Mouse (Mus musculus) kidney, embryonic 14.5 days (tissue): ENCODE data around the gene Sun5. TPM values are rescaled to one million over a fixed set of nuclear protein-coding genes. Genes with fewer than 3 reads are reported as not detected.

Source experiments
- ATAC-seq: fragments of 200-750 bp; cut with Nextera tagmentation; 2 replicates; pipeline ENCODE4 v1.8.0; 2017; ENCODE audit warnings: moderate number of reproducible peaks, mild to moderate bottlenecking, moderate TSS enrichment, moderate library complexity; ENCODE audit not compliant: low FRiP score, low TSS enrichment
- H3K27ac ChIP-seq: fragments of 300-500 bp; sonication (generic); 2 replicates; pipeline ENCODE4 v1.5.1; 2014; ENCODE audit warnings: low read depth, mild to moderate bottlenecking, low read length, moderate library complexity, mixed read lengths
- H3K27me3 ChIP-seq: fragments of 300-500 bp; sonication (generic); 2 replicates; pipeline ENCODE4 v1.6.1; 2014; ENCODE audit warnings: mild to moderate bottlenecking, low read length; ENCODE audit not compliant: control insufficient read depth, insufficient read depth
- H3K36me3 ChIP-seq: fragments of 300-500 bp; sonication (generic); 2 replicates; pipeline ENCODE4 v1.6.1; 2014; ENCODE audit warnings: low read length, mixed read lengths; ENCODE audit not compliant: control insufficient read depth, insufficient read depth
- H3K4me1 ChIP-seq: fragments of 300-500 bp; sonication (generic); 2 replicates; pipeline ENCODE4 v1.6.1; 2014; ENCODE audit warnings: low read length, mixed read lengths; ENCODE audit not compliant: control insufficient read depth, insufficient read depth
- H3K4me2 ChIP-seq: fragments of 300-500 bp; sonication (generic); replicated peaks from 2 replicates; pipeline ENCODE4 v1.6.1; 2014; ENCODE audit warnings: low read depth, mild to moderate bottlenecking, low read length
- H3K4me3 ChIP-seq: fragments of 300-500 bp; sonication (generic); 2 replicates; pipeline ENCODE4 v1.5.1; 2014; ENCODE audit warnings: mild to moderate bottlenecking, low read length
- H3K9ac ChIP-seq: fragments of 300-500 bp; sonication (generic); 2 replicates; pipeline ENCODE4 v1.6.1; 2014; ENCODE audit warnings: low read depth, mild to moderate bottlenecking, low read length, moderate library complexity
- H3K9me3 ChIP-seq: fragments of 300-500 bp; sonication (generic); 2 replicates; pipeline ENCODE4 v1.6.1; 2016; ENCODE audit warnings: low read length; ENCODE audit not compliant: control insufficient read depth
- WGBS: fragments of 180-500 bp; shearing (Covaris S2); extraction: QIAGEN DNeasy Blood & Tissue Kit; methylation state at CpG from one replicate; pipeline ENCODE4 v1.1.7; 2014; 5-methylcytosine and 5-hydroxymethylcytosine counted together
- polyA plus RNA-seq: library from polyadenylated mRNA; unstranded; fragments of >200 nt; fragmentation: Nextera tagmentation; extraction: Ambion mirVana; gene quantifications from 2 replicates; pipeline ENCODE4 v1.2.1, GENCODE M21; 2014

Gene Sun5
- polyA plus RNA-seq, 1 experiment from 2014 or later, result not detected

DNA sequence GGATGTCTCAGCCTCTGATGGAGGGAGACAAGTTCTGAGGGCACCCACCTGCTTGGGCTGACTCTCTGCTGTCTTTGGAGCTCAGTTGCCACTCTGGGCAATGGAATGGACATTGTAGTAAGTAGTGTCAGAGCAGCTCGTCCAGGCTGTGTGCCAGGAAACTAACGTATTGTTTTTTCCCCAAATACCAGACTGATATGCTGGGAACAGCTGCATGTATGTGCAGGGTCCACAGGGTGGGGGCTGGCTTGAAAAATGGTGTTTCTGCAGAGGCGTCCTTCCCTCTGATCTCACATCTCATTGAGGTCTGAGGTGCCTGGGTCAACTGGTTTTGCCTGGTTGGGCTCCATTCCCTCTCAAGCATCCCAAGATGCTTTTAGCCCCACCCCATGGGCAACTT lies 10.2 kb downstream of the Sun5 start:
- Histone ChIP-seq H3K27me3 (no peaks in the 10 kb centered on the region), H3K9ac (no peak overlapping the region), H3K4me2 (no peak overlapping the region), H3K4me3 (no peak overlapping the region), H3K27ac (no peak overlapping the region), H3K4me1 (no peaks in the 10 kb centered on the region), H3K9me3 (no peaks in the 10 kb centered on the region), H3K36me3 (no peaks in the 10 kb centered on the region)
- no peak for ATAC-seq
- WGBS, result 64% methylated on average over 3 of the region's 3 CpGs

DNA sequence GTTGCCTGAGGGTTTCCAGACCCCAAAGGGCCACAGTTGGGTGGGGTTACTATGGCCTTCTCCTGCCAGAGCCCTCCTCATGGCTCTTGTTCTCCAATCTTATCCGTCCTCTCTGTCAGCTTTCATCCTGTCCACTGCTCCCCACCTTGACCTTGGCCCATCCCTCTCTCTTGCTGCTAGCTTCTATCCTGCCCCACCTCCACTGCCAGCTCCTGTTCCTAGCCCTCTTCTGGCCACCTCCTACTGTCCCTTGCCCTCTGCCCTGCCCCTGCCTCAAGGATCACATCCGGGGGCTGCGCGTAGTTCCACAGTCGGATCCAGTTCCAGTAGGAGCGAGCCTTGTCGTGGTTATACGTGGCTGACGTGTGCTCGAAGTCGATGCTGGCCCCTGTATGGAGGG lies 10.6 kb downstream of the Sun5 start:
- WGBS, result 74% methylated on average over 11 of the region's 11 CpGs
- no peak overlapping the region for H3K4me2 ChIP-seq
- H3K27me3 ChIP-seq, result no peaks in the 10 kb centered on the region
- no peak overlapping the region for H3K9ac ChIP-seq
- H3K4me1 ChIP-seq, result no peaks in the 10 kb centered on the region
- H3K4me3 ChIP-seq, result no peak overlapping the region
- H3K9me3 ChIP-seq, result no peaks in the 10 kb centered on the region
- no peak for ATAC-seq
- H3K36me3 ChIP-seq, result no peaks in the 10 kb centered on the region
- no peak overlapping the region for H3K27ac ChIP-seq

DNA sequence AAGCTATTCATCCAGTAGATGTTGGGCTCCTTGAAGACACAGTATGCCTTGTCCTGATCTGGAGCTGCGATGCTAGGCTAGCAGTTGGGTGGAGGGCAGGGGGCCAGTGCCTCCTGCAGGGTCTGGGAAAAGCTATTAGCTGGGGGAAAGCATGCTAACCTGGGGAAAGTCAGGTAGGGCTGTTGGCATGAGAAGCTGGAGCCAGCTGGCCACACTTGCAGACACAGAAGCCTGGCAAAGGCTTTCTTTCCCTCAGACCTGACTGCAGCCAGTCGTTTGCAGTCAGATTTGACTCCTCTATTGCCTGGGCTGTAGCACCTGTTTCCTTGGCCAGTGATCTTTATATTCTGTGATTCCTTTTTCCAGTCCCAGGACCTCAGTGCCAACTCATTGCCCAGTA lies 11.3 kb downstream of the Sun5 start:
- Histone ChIP-seq H3K27ac (no peak overlapping the region), H3K36me3 (no peaks in the 10 kb centered on the region), H3K27me3 (no peaks in the 10 kb centered on the region), H3K4me1 (no peaks in the 10 kb centered on the region), H3K4me3 (no peak overlapping the region), H3K4me2 (no peak overlapping the region), H3K9ac (no peak overlapping the region), H3K9me3 (no peaks in the 10 kb centered on the region)
- WGBS, result 91% methylated on average over 2 of the region's 2 CpGs
- ATAC-seq, result no peak

- Histone ChIP-seq H3K9ac (no peak overlapping the region), H3K27ac (no peak overlapping the region), H3K9me3 (no peaks in the 10 kb centered on the region; the same call in 1 of the 2 replicates), H3K4me1 (no peaks in the 10 kb centered on the region), H3K36me3 (no peaks in the 10 kb centered on the region), H3K4me2 (no peak overlapping the region), H3K4me3 (no peak overlapping the region), H3K27me3 (no peaks in the 10 kb centered on the region)
- ATAC-seq, result no peak
- 31% methylated on average over 5 of the region's 5 CpGs for WGBS
Observed at GRCm38 (mm10) chr2:153853544-153853943, 17.3 kb downstream of the Sun5 start.

DNA sequence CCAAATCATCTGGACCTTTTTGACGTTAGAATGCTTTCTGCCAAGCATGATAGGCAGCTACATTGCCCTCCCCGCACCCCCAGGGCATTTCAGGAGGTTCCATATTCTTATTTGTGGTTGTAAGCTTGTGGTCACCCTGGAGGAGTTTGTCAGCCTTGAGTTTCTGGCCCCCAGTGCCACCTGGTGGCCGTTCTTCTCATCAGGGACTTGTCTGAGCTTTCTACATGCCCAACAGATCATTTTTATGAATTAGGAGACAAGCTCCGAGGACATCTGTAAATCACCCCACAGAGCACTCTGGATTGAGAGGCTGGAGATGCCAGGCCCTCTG lies 19.9 kb downstream of the Sun5 start:
- H3K9ac ChIP-seq, result no peak overlapping the region
- H3K36me3 ChIP-seq, result no peaks in the 10 kb centered on the region
- WGBS, result 44% methylated on average over 4 of the region's 4 CpGs
- H3K4me2 ChIP-seq, result no peak overlapping the region
- H3K27me3 ChIP-seq, result no peaks in the 10 kb centered on the region
- no peaks in the 10 kb centered on the region; the same call in 1 of the 2 replicates for H3K9me3 ChIP-seq
- ATAC-seq, result no peak
- no peak overlapping the region for H3K4me3 ChIP-seq
- H3K4me1 ChIP-seq, result no peaks in the 10 kb centered on the region
- H3K27ac ChIP-seq, result no peak overlapping the region

- Histone ChIP-seq H3K4me2 (no peak overlapping the region), H3K4me1 (no peaks in the 10 kb centered on the region), H3K9ac (no peak overlapping the region), H3K4me3 (no peak overlapping the region), H3K27ac (no peak overlapping the region), H3K36me3 (no peaks in the 10 kb centered on the region), H3K9me3 (no peaks in the 10 kb centered on the region; the same call in 1 of the 2 replicates), H3K27me3 (no peaks in the 10 kb centered on the region)
- WGBS, result 85% methylated on average over 6 of the region's 6 CpGs
- ATAC-seq, result no peak
Observed at GRCm38 (mm10) chr2:153850351-153851029, 20.4 kb downstream of the Sun5 start.

DNA sequence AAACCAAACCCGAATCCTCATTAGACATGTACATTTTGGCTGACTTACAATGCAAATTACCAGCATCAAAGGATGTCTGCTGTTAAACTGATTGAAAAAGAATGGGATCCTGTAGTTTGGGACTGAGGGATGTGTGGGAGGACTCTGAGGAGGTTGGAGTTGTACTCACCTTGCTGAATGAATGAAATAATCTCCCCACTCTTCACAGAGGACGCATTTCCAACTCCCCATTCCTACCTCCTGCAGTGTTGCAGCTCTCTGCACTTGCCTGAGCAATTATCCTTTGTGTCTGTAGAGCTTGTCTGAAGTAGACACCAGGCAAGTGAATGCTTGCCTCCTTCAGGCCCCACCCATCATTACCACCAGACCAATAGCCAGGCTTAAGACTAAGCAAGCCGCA lies 22.5 kb downstream of the Sun5 start:
- Histone ChIP-seq H3K4me1 (no peaks in the 10 kb centered on the region), H3K36me3 (no peaks in the 10 kb centered on the region), H3K4me2 (no peak overlapping the region), H3K9ac (no peak overlapping the region), H3K9me3 (no peaks in the 10 kb centered on the region; the same call in 1 of the 2 replicates), H3K4me3 (no peak overlapping the region), H3K27me3 (no peaks in the 10 kb centered on the region), H3K27ac (no peak overlapping the region)
- ATAC-seq, result no peak
- WGBS, result 68% methylated on average over 3 of the region's 3 CpGs

DNA sequence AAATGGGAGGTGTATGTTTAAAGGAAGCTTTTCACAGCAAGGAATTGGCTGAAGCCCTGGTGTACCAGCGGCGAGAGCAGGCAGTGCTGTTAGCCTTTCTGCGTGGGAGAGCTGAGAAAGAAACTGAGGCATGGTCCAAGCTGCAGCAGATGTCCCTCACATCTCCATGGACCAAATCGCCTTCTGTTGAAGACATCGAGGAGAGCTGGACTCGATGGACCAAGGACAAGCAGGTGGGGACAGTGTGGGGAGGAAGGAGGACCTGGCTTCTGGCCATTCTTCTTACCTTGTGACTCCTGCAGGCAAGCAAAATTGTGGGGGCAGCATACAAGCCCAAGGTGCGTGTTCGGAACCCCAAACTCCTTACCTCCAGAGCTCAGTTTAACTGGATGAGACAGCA lies 28.0 kb downstream of the Sun5 start:
- H3K4me1 ChIP-seq, result no peaks in the 10 kb centered on the region
- WGBS, result 85% methylated on average over 8 of the region's 8 CpGs
- H3K4me3 ChIP-seq, result no peak overlapping the region
- no peak overlapping the region for H3K27ac ChIP-seq
- ATAC-seq, result no peak
- no peak overlapping the region for H3K4me2 ChIP-seq
- no peaks in the 10 kb centered on the region for H3K36me3 ChIP-seq
- no peaks in the 10 kb centered on the region for H3K9me3 ChIP-seq
- no peaks in the 10 kb centered on the region for H3K27me3 ChIP-seq
- H3K9ac ChIP-seq, result no peak overlapping the region

DNA sequence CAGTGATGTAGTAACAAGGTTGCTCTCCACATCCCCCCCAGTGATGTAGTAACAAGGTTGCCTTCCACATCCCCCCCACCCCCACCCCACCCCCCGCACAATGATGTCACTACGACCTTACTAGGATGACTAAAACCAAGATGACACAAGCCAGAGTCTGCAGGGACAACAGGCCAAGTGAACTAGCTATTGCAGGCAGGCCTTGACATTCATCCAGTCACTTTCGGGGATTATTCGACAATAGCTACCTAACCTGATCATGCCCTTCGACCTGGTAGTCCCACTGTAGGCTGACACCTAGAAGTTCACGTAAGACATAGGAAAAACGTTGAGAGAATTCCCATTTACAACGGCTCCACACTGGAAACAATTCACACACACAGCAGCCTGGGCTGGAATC lies 37.6 kb downstream of the Sun5 start:
- Histone ChIP-seq H3K36me3 (no peaks in the 10 kb centered on the region), H3K4me3 (no peak overlapping the region), H3K9ac (no peak overlapping the region), H3K4me1 (no peaks in the 10 kb centered on the region), H3K9me3 (no peaks in the 10 kb centered on the region), H3K27ac (no peak overlapping the region), H3K4me2 (no peak overlapping the region), H3K27me3 (no peaks in the 10 kb centered on the region)
- ATAC-seq, result no peak
- WGBS, result 86% methylated on average over 8 of the region's 8 CpGs
